Mouse (Mus musculus): ENCODE results near the gene Mrtfb.

- TF ChIP-seq CTCF (IDR thresholded peaks at IDR 0.05; ENCODE audit: borderline replicate concordance, insufficient read depth, low read depth, low read length) (no peak), POLR2A (IDR thresholded peaks at IDR 0.05; ENCODE audit: borderline replicate concordance, insufficient read depth, low read length) (no peak)
These were observed 115.5 kb downstream of the Mrtfb start for GRCm38 (mm10) chr16:13371740-13372287.
